Mouse (Mus musculus) mature B cell (primary cell): ENCODE results near the gene Txndc2.

ENCODE experiments used
- in situ Hi-C: fragments of 300-500 bp; cut with MboI; formaldehyde crosslinking; loops from 2 replicates; pipeline ENCODE4 v1.14.3; 2019

Gene Txndc2

DNA sequence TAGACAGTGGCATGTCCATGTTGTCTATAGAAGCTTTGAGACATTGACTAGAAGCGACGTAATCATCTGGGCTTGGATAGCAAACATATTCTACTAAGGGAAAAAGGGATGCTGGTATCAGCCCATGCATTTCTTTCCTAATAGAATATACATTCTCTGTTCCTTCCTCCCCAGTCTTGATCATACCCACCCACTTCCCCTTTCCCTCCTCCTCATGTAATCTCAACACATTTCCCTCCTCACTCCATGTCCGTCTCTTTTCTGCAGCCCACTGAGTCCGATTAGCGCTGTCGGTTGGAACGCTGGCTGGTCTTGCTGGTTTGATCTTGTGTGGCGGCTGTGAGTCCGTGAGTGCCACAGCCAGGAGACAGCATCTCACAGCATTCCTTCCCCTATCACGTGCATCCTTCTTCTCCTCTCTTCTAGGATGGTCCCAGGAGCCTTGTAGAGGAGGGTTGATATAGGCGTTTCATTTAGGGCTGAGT lies at the start of gene Txndc2:
Gene Txndc2, minus strand, starts transcription at position 435 of the 485 bp plus-strand sequence.
- in situ Hi-C loops = no loop called here

DNA sequence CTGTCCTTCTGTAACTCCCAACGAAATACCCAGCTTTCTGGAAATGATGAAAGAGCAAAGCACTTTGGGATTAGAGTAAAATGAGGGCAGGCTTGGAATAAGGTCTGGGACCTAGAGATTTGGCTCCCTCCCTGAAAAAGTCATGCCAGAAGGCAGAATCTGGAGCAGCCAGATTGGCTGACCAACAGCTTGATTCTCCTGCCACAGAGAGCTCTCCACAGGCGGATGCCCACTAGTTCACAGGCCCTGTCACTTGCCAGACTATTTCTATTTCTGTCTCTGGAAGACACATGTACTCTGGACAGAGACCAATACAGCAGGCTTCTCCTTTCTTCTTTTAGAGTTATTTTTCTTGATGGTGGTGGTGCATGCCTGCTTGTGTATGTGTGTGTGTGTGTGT lies 41.8 kb upstream of the Txndc2 start:
- in situ Hi-C loops = no loop called here

DNA sequence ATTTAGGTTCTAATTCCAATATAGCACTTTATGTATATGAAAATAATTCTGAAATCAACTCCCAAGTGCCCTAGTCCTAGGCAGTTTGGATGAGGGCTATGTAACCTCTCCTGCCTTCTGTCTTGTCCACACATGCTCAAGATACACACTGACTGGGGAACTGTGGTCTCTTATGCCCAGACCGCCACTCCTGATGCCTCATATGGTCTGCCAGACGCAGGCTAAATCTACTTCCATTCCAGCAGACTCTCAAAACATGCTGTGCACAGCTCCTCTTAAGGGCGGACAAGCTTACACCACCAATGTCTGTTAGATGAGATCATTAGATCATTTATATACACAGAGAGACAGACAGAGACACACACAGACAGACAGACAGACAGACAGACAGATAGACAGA lies 41.3 kb upstream of the Txndc2 start:
- in situ Hi-C loops = no loop called here

DNA sequence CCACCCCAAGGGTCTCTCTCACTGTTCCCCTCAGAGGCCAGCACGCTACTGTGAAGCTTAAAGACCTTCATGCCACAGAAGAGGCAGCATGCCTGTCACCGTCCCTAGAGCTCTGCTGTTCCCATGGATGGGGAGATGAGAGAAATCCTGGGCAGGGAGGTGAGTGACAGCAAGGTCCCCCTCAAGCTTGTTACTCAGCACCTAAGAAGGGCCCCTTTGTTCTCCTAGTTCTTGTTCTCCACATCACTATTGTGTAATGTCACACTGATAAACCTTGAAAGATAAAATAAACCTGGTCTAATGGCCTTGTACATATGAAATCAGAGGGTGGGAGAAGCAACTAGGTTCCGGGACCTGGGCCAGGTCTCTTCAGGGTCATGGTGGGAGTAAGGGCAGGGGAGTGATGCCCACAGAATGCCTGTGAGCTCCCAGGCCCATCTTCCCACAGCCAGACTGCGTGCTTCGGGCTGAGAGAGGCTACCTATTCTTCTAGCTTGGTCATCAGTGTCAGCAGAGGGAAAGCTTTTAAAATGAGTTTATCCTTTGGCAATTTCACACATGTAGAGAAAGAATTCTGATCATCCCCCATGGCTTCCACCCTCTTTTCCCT lies 40.2 kb upstream of the Txndc2 start:
- in situ Hi-C loops = no loop called here

GRCm38 (mm10) chr17:65681516-65681915 lies 39.5 kb upstream of the Txndc2 start:
- in situ Hi-C loops = no loop called here

DNA sequence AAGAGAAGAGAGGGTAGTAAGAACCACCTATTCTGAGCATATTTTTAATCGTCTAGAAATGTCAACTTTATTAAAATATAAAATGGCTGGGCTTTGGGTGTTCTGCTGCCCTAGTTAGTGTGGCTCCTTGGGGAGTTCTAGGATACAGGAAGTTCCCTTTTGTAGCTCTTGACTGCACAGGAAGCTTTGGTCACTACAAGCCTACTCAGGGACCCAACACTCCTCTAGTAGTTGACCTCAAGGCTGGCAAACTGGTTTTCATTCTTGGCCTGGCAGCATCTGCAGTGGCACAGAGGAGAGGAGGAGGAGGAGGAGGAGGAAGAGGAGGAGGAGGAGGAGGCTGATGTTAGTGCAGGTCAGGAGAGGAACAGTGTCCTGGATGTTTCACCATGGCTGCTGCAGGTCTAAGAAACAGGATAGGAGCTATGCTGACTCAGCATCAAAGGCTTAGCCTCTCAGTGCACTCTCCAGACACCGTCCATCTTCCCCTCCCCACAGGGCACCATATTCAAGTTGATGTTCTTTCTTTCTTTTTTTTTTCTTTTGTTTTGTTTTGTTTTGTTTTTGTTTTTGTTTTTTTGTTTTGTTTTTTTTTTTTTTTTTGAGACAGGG lies 38.9 kb upstream of the Txndc2 start:
- in situ Hi-C loops = no loop called here

- in situ Hi-C loops = no loop called here
These were observed 38.0 kb upstream of the Txndc2 start for GRCm38 (mm10) chr17:65679806-65680446.

- in situ Hi-C loops = no loop called here
These were observed 35.8 kb upstream of the Txndc2 start for GRCm38 (mm10) chr17:65677742-65678141.

DNA sequence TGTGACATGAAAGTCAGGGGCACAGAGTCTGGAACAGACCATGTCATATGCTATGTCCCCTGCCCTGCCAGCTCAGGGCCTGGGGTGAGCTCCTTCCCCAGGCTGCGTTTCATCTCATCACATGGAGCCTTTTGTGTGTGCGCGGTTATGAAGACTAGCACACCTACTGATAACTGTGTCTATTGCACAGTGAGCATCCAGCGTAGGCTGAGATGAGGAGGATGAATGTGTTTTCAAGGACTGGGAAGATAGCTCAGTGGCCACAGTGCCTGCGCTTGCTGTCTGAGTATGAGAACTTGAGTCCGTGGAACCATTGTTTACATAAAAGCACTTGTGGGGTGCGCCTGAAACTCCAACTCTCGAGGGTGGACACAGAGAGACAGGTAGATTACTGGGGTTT lies 34.6 kb upstream of the Txndc2 start:
- in situ Hi-C loops = no loop called here

DNA sequence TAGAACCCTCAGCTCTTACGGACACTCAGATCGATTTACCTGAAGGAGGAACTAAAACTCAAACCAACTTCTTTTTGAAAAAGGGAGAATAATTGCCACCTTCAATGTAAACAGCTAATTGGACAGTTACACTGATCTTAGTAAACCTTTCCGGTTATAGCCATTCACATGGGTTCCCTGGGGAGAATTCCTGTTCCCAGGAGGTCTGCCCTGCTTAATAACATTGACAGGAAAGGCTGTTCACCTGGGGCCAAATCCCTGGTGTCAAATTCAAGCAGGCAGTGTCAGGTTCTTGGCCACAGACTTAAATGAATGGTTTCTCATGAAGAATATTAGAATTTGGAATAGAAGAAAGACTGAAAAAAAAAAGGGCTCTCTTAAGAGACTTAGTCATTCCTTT lies 34.0 kb upstream of the Txndc2 start:
- in situ Hi-C loops = no loop called here

- in situ Hi-C loops = no loop called here
These were observed 32.8 kb upstream of the Txndc2 start for GRCm38 (mm10) chr17:65674710-65675171.

- in situ Hi-C loops = no loop called here
These were observed 31.0 kb upstream of the Txndc2 start for GRCm38 (mm10) chr17:65672926-65673325.

- in situ Hi-C loops = no loop called here
These were observed 27.1 kb upstream of the Txndc2 start for GRCm38 (mm10) chr17:65669061-65669460.

GRCm38 (mm10) chr17:65667792-65668191 lies 25.8 kb upstream of the Txndc2 start:
- in situ Hi-C loops = no loop called here

GRCm38 (mm10) chr17:65666388-65667161 lies 24.6 kb upstream of the Txndc2 start:
- in situ Hi-C loops = no loop called here

GRCm38 (mm10) chr17:65665786-65666387 lies 23.9 kb upstream of the Txndc2 start:
- in situ Hi-C loops = no loop called here

DNA sequence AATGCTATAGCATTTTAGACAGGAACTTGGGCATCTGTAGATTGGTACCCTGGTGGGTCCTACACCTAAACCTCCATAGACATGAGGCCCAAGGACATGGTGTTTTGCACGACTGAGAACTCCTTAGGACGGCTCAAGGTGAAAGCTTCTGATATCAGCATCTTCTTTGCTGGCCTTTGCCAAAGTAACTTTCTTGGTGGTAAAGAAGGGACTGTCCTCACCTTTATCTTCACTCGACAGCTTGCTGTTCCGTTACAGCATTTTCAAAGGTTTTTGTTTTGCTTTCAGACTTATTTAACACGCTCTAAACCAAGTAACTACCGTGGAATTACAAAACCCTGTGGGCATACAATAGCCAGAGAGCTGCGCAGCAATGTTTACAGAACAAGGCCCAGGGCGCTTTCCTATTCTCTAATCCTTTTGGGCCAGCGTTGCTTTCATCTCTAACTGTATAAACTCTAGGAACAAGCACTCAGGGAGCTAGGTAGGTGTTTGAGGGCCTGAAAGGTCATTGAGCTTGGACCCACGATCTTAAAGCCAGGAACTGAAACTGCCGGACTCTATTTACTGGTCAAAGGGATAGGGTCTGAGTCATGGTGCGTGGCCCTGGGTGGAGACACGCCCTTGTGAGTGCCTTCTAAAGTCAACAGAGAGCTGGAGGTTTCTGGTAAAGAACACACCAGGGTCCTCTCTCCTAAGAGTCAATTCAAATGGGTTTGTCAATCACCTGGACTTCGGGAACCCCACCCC lies 21.5 kb upstream of the Txndc2 start:
- in situ Hi-C loops = no loop called here

DNA sequence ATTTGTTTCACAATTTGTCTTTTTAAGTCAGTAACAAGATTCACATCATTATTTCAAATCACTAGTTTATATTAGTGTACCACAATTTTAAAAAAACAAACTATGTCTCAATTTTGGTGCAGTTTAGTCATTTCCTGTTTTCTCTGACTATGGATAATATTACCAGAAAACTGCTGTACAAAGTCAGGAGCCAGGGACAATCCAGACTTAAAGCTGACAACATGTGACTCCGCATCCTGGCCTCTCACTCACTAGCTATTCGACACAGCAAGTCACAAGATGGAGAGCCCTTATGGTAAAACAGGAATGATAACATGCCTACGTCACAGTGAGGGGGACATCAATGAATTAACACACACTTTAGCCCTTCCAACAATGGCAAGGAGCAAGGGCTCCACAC lies 20.7 kb upstream of the Txndc2 start:
- in situ Hi-C loops = no loop called here

GRCm38 (mm10) chr17:65658416-65658815 lies 16.4 kb upstream of the Txndc2 start:
- in situ Hi-C loops = no loop called here

DNA sequence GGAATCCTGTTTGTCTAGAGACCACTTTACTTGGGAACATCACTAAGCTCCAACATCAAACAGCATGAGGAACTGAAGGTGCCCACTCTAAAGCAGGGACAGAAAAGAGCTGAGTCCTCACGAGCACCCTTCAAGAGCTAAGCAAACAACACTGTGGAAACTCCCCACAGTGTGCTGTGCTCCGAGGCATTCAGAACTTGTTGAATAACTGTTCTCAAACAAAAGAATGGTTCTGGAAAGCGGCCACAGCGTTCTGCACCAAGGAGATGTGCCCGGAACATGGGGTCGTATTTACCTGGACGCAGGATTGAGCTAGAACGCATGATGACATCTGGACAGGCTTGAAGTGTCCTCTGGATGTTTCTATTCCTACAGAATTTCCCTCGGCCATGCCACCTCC lies 16.0 kb upstream of the Txndc2 start:
- in situ Hi-C loops = no loop called here

DNA sequence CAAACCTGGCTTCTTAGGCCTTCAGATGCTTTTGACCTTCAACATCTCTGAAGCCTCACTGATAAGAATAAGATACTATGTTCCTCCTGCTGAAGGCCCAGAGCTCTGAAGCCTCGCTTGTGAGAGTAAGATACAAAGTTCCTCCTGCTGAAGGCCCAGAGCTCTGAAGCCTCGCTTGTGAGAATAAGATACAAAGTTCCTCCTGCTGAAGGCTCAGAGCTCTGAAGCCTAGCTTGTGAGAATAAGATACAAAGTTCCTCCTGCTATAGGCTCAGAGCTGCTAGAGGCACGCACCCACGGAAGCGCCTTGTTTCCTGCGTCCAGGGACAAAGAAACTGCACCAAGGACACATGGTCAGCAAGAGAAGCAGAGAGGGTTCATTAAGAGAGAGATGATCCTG lies 14.8 kb upstream of the Txndc2 start:
- in situ Hi-C loops = no loop called here
